Mouse (Mus musculus) urinary bladder, adult 18-20 months (tissue): ENCODE measurements around the gene Cenpb.

ENCODE experiments used
- DNase-seq, 2 experiments: peaks; one replicate each; pipeline ENCODE4 v3.0.0; 2022; ENCODE audit warnings: low spot score in 2 of 2, mixed read lengths in 2 of 2

Gene Cenpb

DNA sequence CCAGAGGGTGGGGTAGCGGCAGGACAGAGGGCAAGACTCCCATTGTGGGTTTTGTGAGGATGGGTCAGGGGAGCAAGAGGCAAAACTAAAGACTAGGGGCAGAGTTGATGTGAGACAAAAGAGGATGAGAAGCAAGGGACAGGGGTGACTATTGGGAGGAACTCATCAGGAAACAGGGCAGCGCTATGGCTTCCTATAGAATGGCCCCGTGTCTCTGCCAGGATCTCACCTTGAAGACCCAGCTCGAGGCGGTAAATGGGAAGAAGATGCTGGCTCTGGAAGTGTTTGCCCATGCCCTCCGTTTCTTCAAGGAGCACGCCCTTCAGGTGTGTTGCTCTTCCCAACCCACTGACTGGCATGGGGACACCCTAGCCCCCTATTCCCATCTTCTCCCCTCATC, 41.1 kb downstream of the Cenpb start:
- no peak for DNase-seq

- no peak for DNase-seq
These were observed 41.6 kb downstream of the Cenpb start for GRCm38 (mm10) chr2:131138296-131138695.

DNA sequence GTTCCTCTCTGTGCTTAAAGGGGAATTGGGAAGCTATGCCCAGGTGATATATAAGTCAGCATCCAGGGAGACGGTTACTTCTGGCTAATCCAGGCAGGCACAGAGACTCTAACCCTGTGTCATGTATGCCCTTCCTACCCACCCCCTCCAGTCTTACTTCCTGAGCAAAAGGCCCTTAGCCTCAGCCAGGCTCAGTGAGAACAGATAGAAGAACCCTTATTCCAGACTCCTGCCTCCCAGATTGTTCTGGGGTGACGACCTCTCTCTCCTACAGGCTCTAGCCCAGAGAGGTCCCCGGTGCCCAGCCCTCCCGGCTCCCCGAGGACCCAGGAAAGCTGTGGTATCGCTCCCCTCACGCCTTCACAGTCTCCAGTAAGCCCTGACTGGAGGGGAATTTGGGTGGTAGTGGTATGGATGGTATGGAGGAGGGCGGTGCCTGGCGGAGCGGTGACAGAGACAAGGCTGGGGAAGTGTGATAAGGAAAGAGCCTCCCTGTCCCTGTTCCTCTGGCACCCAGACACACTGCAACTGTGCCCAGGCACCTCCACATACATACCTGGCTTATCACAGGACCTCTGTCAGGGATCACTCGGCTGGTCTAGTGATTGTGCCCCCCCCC, 44.2 kb downstream of the Cenpb start:
- DNase-seq: no peak

DNA sequence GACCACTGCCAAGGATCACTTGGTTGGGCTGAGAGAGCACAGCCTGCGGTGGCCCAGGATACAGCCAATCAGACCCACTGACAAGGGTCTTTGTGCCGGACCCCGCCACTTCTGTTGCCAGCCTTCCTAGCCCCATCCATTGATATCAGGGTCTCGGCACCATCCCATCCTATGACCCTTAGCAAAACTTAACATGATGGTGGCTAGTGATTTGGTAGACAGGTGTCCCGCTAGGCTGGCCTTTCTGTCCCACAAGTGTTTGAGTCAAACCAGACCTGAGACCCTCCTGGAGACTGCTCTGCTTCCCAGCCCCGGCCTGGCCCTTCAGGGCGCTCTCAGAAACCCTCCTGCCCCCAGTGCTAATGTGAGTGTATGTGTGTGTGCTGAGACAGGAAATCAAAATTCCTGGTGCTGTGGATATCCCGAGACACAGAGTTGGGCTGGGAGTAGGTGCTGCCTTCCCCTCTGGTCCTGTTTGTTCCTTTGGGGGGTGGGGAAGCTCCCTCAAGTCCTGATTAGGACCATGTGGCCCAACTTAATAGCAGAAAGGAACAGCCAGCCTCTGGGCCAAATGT, 45.0 kb downstream of the Cenpb start:
- DNase-seq: no peak

DNA sequence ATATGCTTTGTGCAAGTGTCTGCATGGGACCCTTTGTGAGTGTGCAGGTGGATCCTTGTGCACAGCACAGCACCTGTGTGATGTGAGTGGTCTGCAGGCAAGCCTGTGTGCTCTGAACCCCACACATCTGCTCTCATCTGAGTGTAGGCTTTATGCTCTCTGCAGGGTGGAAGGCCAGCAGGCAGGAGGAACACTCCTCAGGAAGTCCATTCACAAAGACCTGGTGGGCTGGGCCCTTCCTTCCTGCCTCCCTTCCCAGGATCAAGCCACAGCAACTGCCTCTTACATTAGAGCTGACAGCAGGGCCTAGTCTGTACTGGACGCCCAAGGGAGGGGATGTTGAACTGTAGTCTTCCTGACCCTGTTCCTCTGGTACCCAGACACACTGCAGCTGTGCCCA, 45.5 kb downstream of the Cenpb start:
- no peak for DNase-seq

DNA sequence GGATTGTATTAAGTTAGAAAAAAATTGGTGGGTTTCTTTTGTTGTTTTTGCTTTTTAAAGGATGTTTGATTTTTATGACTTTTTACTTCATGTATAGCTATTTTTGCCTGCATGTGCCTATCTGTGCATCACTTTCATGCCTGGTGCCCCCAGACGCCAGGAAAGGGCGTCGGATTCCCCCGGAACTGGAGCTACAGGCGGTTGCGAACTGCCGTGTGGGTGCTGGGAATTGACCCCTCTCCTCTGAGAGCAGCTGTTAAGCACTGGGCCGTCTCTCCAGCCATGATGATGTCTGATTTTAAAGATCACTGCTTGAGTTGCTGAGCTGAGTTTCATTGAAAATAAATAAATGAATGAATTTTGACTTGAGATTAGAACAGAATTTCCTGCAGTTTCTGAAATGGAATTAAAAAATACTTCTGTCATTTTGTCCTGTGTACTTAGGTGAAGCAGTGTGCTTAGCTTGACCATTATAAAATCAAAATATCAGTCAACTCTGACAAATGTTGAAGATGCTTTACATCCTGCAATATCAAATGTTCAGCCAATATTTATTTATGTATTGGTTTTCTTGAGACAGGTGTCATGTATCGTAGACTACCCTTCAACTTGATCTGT, 46.8 kb downstream of the Cenpb start, which contains the start of gene Gm11037:
Gm11037 (plus strand) TSS at position 568 of the 618 bp plus-strand sequence.
- DNase-seq: no peak

DNA sequence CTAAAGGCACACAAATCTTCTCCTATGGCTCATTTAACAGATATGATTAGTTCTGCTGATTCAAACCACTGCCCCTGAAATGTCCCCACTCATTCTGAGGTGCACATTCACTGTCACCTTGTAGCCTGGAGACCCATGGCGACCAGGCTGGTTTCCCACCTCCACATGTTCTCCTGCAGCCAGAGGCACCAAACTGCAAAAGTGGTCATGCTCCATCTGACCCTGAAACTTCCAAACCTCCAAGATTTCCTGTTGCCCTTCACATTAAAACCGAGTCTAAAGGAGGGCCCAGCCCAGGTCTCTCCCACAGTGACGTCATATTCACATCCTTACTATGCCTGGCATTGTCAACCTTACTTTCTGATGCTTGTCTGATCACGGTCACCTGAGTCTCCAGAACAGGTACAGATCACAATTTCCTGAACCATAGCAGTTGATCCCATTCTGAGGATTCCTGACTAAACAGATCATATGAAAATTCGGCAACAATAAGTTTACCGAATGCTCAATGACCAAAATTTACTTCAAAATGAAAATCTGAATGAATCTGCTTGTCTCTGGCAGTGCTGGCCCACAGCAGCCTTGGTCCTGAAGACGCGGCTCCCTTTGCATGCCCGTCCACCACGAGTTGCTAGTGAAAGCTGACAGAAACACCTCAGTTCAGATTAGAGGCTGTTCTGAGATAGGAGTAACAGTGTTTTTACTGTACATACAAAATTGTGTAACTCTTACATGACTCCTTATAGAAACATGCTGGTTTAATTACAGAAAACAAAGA, 47.6 kb downstream of the Cenpb start:
- DNase-seq: no peak

GRCm38 (mm10) chr2:131130849-131131248, 49.0 kb downstream of the Cenpb start:
- DNase-seq: no peak

GRCm38 (mm10) chr2:131129836-131130235, 50.0 kb downstream of the Cenpb start:
- no peak for DNase-seq

- no peak for DNase-seq
These were observed 51.2 kb downstream of the Cenpb start for GRCm38 (mm10) chr2:131128636-131129157.

DNA sequence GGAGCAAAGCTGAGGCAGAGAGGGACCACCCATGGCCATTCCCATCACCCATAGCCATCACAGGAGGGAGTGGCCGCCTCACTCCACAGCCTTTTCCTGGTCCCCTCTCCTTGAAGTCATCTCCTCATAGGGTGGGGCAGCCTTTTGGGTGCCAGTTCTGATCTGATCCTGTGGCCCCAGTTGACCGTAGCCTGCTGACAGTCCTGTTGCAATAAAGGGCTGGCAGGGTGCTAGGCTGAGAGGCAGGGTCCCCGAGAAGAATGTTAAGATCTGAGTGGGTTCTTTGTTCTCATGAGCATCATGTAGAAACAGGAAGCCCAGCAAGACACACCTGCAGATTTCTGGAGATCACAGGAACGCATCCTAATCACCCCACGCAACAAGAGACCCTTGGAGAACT, 51.7 kb downstream of the Cenpb start:
- peak in 1 of 2 experiments; percentile 41 for DNase-seq

DNA sequence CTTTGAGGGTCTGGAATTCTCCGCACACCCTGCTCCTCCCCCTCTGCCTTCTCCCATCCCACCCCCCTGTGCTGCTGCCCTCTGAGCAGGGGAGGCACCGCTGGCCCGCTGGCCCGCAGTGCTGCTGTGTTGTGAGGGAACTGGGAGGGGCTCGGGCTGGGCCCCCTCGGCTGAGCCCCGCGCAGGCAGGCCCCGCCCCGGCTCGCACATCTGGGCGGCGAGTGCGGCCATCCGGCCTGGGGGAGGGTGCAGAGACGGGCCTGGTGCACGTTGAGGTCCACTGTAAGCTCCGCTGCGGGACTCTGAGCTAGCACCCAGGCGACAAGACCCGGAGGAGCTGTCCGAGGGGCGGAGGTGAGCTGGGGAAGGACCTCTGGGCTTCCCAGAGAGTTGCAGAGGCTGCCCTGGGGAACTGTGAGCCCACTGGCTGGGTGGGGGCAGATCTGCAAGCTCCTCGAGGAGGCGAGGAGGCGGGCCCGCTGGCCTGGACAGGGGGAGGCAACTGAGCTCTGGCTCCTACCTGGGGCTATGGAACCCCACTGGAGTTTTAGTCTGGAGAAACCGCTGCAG, 52.6 kb downstream of the Cenpb start, which contains the start of gene Hspa12b:
Hspa12b (plus strand) TSS at position 120 of the 570 bp plus-strand sequence.
- DNase-seq: peak in 1 of 2 experiments; percentile 37

DNA sequence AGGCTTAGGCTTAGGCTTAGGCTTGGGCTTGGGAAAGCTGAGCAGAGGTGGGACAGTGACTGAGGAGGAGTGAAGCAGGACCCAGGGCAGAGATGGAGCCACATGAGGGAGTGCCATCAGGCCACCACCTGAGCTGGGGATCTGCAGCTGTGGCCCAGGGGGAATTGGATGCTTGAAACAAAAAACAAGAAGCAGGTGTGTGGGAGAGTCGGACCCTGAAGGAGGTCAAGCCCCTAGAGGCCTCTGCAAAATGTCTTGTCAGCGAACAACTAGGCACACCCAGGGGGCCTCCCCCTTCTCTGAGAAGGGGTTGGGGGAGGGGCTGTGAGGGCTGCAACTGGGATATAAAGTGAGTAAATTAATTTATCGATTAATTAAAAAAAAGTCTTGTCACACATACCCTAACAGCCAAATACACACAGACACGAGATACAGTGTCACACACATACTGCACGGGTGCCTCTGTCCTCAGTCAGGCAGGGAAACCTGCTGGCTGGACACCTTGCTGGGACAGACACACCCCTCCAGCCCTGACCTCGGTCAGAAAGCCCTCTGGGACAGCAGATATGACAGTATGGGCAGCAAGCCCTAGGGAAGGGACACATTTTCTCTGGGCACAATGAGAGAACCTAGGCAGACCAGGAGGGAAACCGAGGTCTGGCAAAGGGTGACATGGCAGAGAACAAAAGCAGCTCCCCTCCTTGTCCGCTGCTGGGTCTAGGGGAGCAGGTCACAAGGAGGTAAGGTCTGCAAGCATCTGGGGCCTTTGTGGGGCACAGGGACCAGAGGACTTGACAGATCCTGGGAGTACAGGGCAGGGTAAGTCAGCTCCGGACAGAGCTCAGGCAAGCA, 53.7 kb downstream of the Cenpb start:
- DNase-seq: no peak
